Mouse (Mus musculus): ENCODE data around the gene Sec24d. TPM values are rescaled to one million over a fixed set of nuclear protein-coding genes. Genes with fewer than 3 reads are reported as not detected.

The Sec24d gene
- 31.3 and 33.9 TPM in 2 replicates for total RNA-seq (2015)
- total RNA-seq (2017), result 25.0 and 30.4 TPM in 2 replicates

- ATAC-seq (ENCODE audit: poor library complexity, severe bottlenecking), result peak; percentile 81
Measured at GRCm38 (mm10) chr3:123266753-123267651, at the start of gene Sec24d. Sec24d (plus strand) TSS chr3:123267455.

GRCm38 (mm10) chr3:123218646-123219045 lies 48.6 kb upstream of the Sec24d start:
- ATAC-seq (ENCODE audit: poor library complexity, severe bottlenecking), result peak; percentile 65

- ATAC-seq (ENCODE audit: poor library complexity, severe bottlenecking), result no peak
Measured at GRCm38 (mm10) chr3:123227276-123227675, 40.0 kb upstream of the Sec24d start.

- no peak for ATAC-seq (ENCODE audit: poor library complexity, severe bottlenecking)
Measured at GRCm38 (mm10) chr3:123231639-123232038, 35.6 kb upstream of the Sec24d start.

- no peak for ATAC-seq (ENCODE audit: poor library complexity, severe bottlenecking)
Measured at GRCm38 (mm10) chr3:123234191-123234836, 32.9 kb upstream of the Sec24d start.

GRCm38 (mm10) chr3:123235495-123235894 lies 31.8 kb upstream of the Sec24d start:
- no peak for ATAC-seq (ENCODE audit: poor library complexity, severe bottlenecking)

- ATAC-seq (ENCODE audit: poor library complexity, severe bottlenecking), result peak; percentile 79
Measured at GRCm38 (mm10) chr3:123235921-123236320, 31.3 kb upstream of the Sec24d start, which contains the start of gene Synpo2. Synpo2 (minus strand) TSS chr3:123236149.

GRCm38 (mm10) chr3:123237039-123237438 lies 30.2 kb upstream of the Sec24d start:
- ATAC-seq (ENCODE audit: poor library complexity, severe bottlenecking), result no peak

- no peak for ATAC-seq (ENCODE audit: poor library complexity, severe bottlenecking)
Measured at GRCm38 (mm10) chr3:123237446-123237845, 29.8 kb upstream of the Sec24d start.

GRCm38 (mm10) chr3:123244376-123244775 lies 22.9 kb upstream of the Sec24d start:
- ATAC-seq (ENCODE audit: poor library complexity, severe bottlenecking), result no peak

- no peak for ATAC-seq (ENCODE audit: poor library complexity, severe bottlenecking)
Measured at GRCm38 (mm10) chr3:123245646-123246045, 21.6 kb upstream of the Sec24d start.

- peak; percentile 97 for ATAC-seq (ENCODE audit: poor library complexity, severe bottlenecking)
Measured at GRCm38 (mm10) chr3:123256181-123257101, 10.8 kb upstream of the Sec24d start.

- ATAC-seq (ENCODE audit: poor library complexity, severe bottlenecking), result no peak
Measured at GRCm38 (mm10) chr3:123258709-123259108, 8.5 kb upstream of the Sec24d start.

- ATAC-seq (ENCODE audit: poor library complexity, severe bottlenecking), result no peak
Measured at GRCm38 (mm10) chr3:123264706-123265105, 2.5 kb upstream of the Sec24d start.

GRCm38 (mm10) chr3:123267741-123268201 lies 516 bp downstream of the Sec24d start:
- peak; percentile 60 for ATAC-seq (ENCODE audit: poor library complexity, severe bottlenecking)

- no peak for ATAC-seq (ENCODE audit: poor library complexity, severe bottlenecking)
Measured at GRCm38 (mm10) chr3:123282866-123283615, 15.8 kb downstream of the Sec24d start.

- ATAC-seq (ENCODE audit: poor library complexity, severe bottlenecking), result no peak
Measured at GRCm38 (mm10) chr3:123284284-123284683, 17.0 kb downstream of the Sec24d start.

GRCm38 (mm10) chr3:123285649-123286048 lies 18.4 kb downstream of the Sec24d start:
- no peak for ATAC-seq (ENCODE audit: poor library complexity, severe bottlenecking)

GRCm38 (mm10) chr3:123288856-123289570 lies 21.8 kb downstream of the Sec24d start:
- ATAC-seq (ENCODE audit: poor library complexity, severe bottlenecking), result no peak
